Mouse (Mus musculus) frontal cortex, adult 2 months (tissue): ENCODE data around the gene Tmprss11a. TPM values are rescaled to one million over a fixed set of nuclear protein-coding genes. Genes with fewer than 3 reads are reported as not detected.

Experiments
- polyA plus RNA-seq: library from polyadenylated mRNA; depleted of rRNA; stranded (reverse); fragments of >200 nt; gene quantifications from 2 replicates; pipeline ENCODE4 v1.2.3, GENCODE M21; 2012; rRNA removed

The Tmprss11a gene
- polyA plus RNA-seq, 1 experiment: not detected

Other genes starting within 250 kb of the Tmprss11a start
- not detected in 2 replicates for gene Tmprss11c, start 179.7 kb downstream of the Tmprss11a start, polyA plus RNA-seq
- 0.08 and 0.14 TPM in 2 replicates for gene Tmprss11d, start 95.6 kb downstream of the Tmprss11a start, polyA plus RNA-seq
- not detected in 2 replicates for gene Tmprss11g, start 49.6 kb upstream of the Tmprss11a start, polyA plus RNA-seq
- gene Tmprss11f, start 163.4 kb upstream of the Tmprss11a start, polyA plus RNA-seq: not detected in 2 replicates
- gene Tmprss11b, start 207.4 kb upstream of the Tmprss11a start, polyA plus RNA-seq: not detected in 2 replicates